Mouse (Mus musculus) MEL (cell line): ENCODE measurements at regions not wholly inside any gene's neighbourhood (a gene's known extent, or its start where the extent isn't known, plus 50 kb on each side); places are given as distances from the start of the nearest gene placed in this dataset.

ENCODE experiments used
- DNase-seq: peaks from one replicate; pipeline ENCODE4 v3.0.0; 2011; ENCODE audit warnings: low read depth, low spot score
- H3K27ac ChIP-seq: 2 replicates; pipeline ENCODE4 v1.5.1; 2012; ENCODE audit warnings: low read depth, mild to moderate bottlenecking, control low read depth, low read length, moderate library complexity; ENCODE audit not compliant: control insufficient read depth
- H3K27me3 ChIP-seq, 2 experiments: fragments of 150-350 bp in 1 of 2; sonication (generic) in 1 of 2; 2 replicates each; pipeline ENCODE4 v1.6.1; 2012; ENCODE audit warnings: low read length in 2 of 2, mild to moderate bottlenecking in 2 of 2, improper control_type of control experiment in 1 of 2, moderate library complexity in 1 of 2; ENCODE audit not compliant: insufficient read depth in 2 of 2, control insufficient read depth in 1 of 2
- H3K36me3 ChIP-seq, 2 experiments: 2 replicates each; pipeline ENCODE4 v1.6.1; 2012 to 2014; ENCODE audit warnings: low read length in 2 of 2, improper control_type of control experiment in 1 of 2, inconsistent platforms in 1 of 2, mild to moderate bottlenecking in 1 of 2; ENCODE audit not compliant: insufficient read depth in 2 of 2, control insufficient read depth in 1 of 2
- H3K4me1 ChIP-seq, 2 experiments: fragments of 150-350 bp in 1 of 2; sonication (generic) in 1 of 2; 2 replicates each; pipeline ENCODE4 v1.6.1; 2012; ENCODE audit warnings: low read length in 2 of 2, improper control_type of control experiment in 1 of 2, mild to moderate bottlenecking in 1 of 2; ENCODE audit not compliant: insufficient read depth in 2 of 2, control insufficient read depth in 1 of 2
- H3K4me3 ChIP-seq, 2 experiments: fragments of 150-350 bp in 1 of 2; sonication (generic) in 1 of 2; 2 replicates each; pipeline ENCODE4 v1.5.1; 2012; ENCODE audit warnings: low read depth in 2 of 2, low read length in 2 of 2, mild to moderate bottlenecking in 2 of 2, moderate library complexity in 2 of 2, control low read depth in 1 of 2, improper control_type of control experiment in 1 of 2; ENCODE audit not compliant: control insufficient read depth in 1 of 2, insufficient read depth in 1 of 2
- H3K79me2 ChIP-seq: 2 replicates; pipeline ENCODE4 v1.6.1; 2012; ENCODE audit warnings: mild to moderate bottlenecking, low read length, moderate library complexity; ENCODE audit not compliant: control insufficient read depth, poor library complexity, insufficient read depth
- H3K9ac ChIP-seq: 2 replicates; pipeline ENCODE4 v1.6.1; 2012; ENCODE audit warnings: low read depth, mild to moderate bottlenecking, control low read depth, low read length, moderate library complexity; ENCODE audit not compliant: control insufficient read depth, poor library complexity, severe bottlenecking
- H3K9me3 ChIP-seq: fragments of 150-350 bp; sonication (generic); replicated peaks from 2 replicates; pipeline ENCODE4 v1.6.1; 2012; ENCODE audit warnings: mild to moderate bottlenecking, low read length, improper control_type of control experiment, moderate library complexity; ENCODE audit not compliant: insufficient read depth
- BHLHE40 ChIP-seq: IDR thresholded peaks from 2 replicates; pipeline ENCODE4 v1.6.1; 2012; ENCODE audit warnings: low read depth, mild to moderate bottlenecking, inconsistent platforms, low read length, improper control_type of control experiment, borderline replicate concordance
- CHD1 ChIP-seq: IDR thresholded peaks from 2 replicates; pipeline ENCODE4 v1.6.1; 2012; ENCODE audit warnings: low read depth, mild to moderate bottlenecking, inconsistent platforms, low read length, improper control_type of control experiment
- E2F4 ChIP-seq: IDR thresholded peaks from 2 replicates; pipeline ENCODE4 v1.6.1; 2011; ENCODE audit warnings: low read depth, low read length, improper control_type of control experiment, borderline replicate concordance
- EP300 ChIP-seq, 2 experiments: IDR thresholded peaks; 2 replicates each; pipeline ENCODE4 v1.6.1; 2011; ENCODE audit warnings: improper control_type of control experiment in 2 of 2, low read length in 2 of 2, low read depth in 1 of 2, mild to moderate bottlenecking in 1 of 2
- ETS1 ChIP-seq: IDR thresholded peaks from 2 replicates; pipeline ENCODE4 v1.6.1; 2012; ENCODE audit warnings: low read depth, mild to moderate bottlenecking, inconsistent platforms, low read length, improper control_type of control experiment, moderate library complexity
- GABPA ChIP-seq: IDR thresholded peaks from 2 replicates; pipeline ENCODE4 v1.6.1; 2012; ENCODE audit warnings: low read depth, mild to moderate bottlenecking, inconsistent platforms, low read length, improper control_type of control experiment, moderate library complexity
- GATA1 ChIP-seq: IDR thresholded peaks from 2 replicates; pipeline ENCODE4 v1.6.1; 2011; ENCODE audit warnings: low read depth, low read length, improper control_type of control experiment
- HCFC1 ChIP-seq: IDR thresholded peaks from 2 replicates; pipeline ENCODE4 v1.6.1; 2012; ENCODE audit warnings: low read depth, mild to moderate bottlenecking, inconsistent platforms, low read length, improper control_type of control experiment, moderate library complexity
- JUND ChIP-seq: IDR thresholded peaks from 2 replicates; pipeline ENCODE4 v1.6.1; 2011; ENCODE audit warnings: low read depth, mild to moderate bottlenecking, improper control_type of control experiment, low read length
- MAX ChIP-seq: IDR thresholded peaks from 2 replicates; pipeline ENCODE4 v1.6.1; 2011; ENCODE audit warnings: low read length, improper control_type of control experiment
- MAZ ChIP-seq: IDR thresholded peaks from 2 replicates; pipeline ENCODE4 v1.6.1; 2012; ENCODE audit warnings: low read depth, mild to moderate bottlenecking, inconsistent platforms, low read length, improper control_type of control experiment
- MEF2A ChIP-seq: IDR thresholded peaks from 2 replicates; pipeline ENCODE4 v1.6.1; 2014; ENCODE audit warnings: low read depth, mild to moderate bottlenecking, inconsistent platforms, low read length, improper control_type of control experiment; ENCODE audit not compliant: poor library complexity, insufficient replicate concordance, severe bottlenecking; ENCODE audit errors: extremely low read depth
- MYC ChIP-seq: IDR thresholded peaks from 2 replicates; pipeline ENCODE4 v1.6.1; 2011; ENCODE audit warnings: low read depth, mild to moderate bottlenecking, low read length, improper control_type of control experiment, moderate library complexity
- NELFE ChIP-seq: IDR thresholded peaks from 2 replicates; pipeline ENCODE4 v1.6.1; 2011; ENCODE audit warnings: low read depth, low read length, improper control_type of control experiment
- NRF1 ChIP-seq: IDR thresholded peaks from 2 replicates; pipeline ENCODE4 v1.6.1; 2014; ENCODE audit warnings: low read depth, mild to moderate bottlenecking, inconsistent platforms, low read length, improper control_type of control experiment, moderate library complexity; ENCODE audit not compliant: poor library complexity, insufficient read depth, severe bottlenecking
- POLR2AphosphoS2 ChIP-seq: IDR thresholded peaks from 2 replicates; pipeline ENCODE4 v1.6.1; 2011; ENCODE audit warnings: low read length, improper control_type of control experiment
- RAD21 ChIP-seq: IDR thresholded peaks from 2 replicates; pipeline ENCODE4 v1.6.1; 2011; ENCODE audit warnings: mild to moderate bottlenecking, low read depth, low read length, improper control_type of control experiment
- RCOR1 ChIP-seq: IDR thresholded peaks from 2 replicates; pipeline ENCODE4 v1.6.1; 2012; ENCODE audit warnings: low read depth, mild to moderate bottlenecking, inconsistent platforms, low read length, improper control_type of control experiment
- TCF12 ChIP-seq: IDR thresholded peaks from 2 replicates; pipeline ENCODE4 v1.6.1; 2014; ENCODE audit warnings: low read depth, mild to moderate bottlenecking, inconsistent platforms, low read length, improper control_type of control experiment, moderate library complexity
- UBTF ChIP-seq: IDR thresholded peaks from 2 replicates; pipeline ENCODE4 v1.6.1; 2012; ENCODE audit warnings: low read depth, mild to moderate bottlenecking, inconsistent platforms, low read length, improper control_type of control experiment, moderate library complexity, borderline replicate concordance; ENCODE audit not compliant: insufficient read depth
- USF1 ChIP-seq: IDR thresholded peaks from 2 replicates; pipeline ENCODE4 v1.6.1; 2014; ENCODE audit warnings: low read depth, mild to moderate bottlenecking, inconsistent platforms, low read length, improper control_type of control experiment, moderate library complexity
- USF2 ChIP-seq, 2 experiments: IDR thresholded peaks; 2 replicates each; pipeline ENCODE4 v1.6.1; 2011 to 2012; ENCODE audit warnings: improper control_type of control experiment in 2 of 2, low read length in 2 of 2, borderline replicate concordance in 1 of 2, inconsistent platforms in 1 of 2, low read depth in 1 of 2, mild to moderate bottlenecking in 1 of 2; ENCODE audit not compliant: insufficient read depth in 1 of 2
- ZKSCAN1 ChIP-seq: IDR thresholded peaks from 2 replicates; pipeline ENCODE4 v1.6.1; 2012; ENCODE audit warnings: low read depth, mild to moderate bottlenecking, inconsistent platforms, low read length, improper control_type of control experiment, moderate library complexity

- no peak for TF ChIP-seq BHLHE40
- TF ChIP-seq MYC, result no peak
- no peak for TF ChIP-seq POLR2AphosphoS2
- no peak for TF ChIP-seq E2F4
- TF ChIP-seq USF2 (IDR thresholded peaks at IDR 0.05; ENCODE audit: borderline replicate concordance in 1 of 2, insufficient read depth in 1 of 2, low read depth in 1 of 2, low read length in 2 of 2), result no peak
- no peak for TF ChIP-seq MAZ
- no peak for TF ChIP-seq MAX
- no peak for TF ChIP-seq UBTF
- no peak for TF ChIP-seq CHD1
- no peak for TF ChIP-seq RCOR1
- no peak for TF ChIP-seq EP300 (IDR thresholded peaks at IDR 0.05; ENCODE audit: low read depth in 1 of 2, low read length in 2 of 2)
- TF ChIP-seq GABPA, result no peak
- no peak for TF ChIP-seq HCFC1
- no peak for TF ChIP-seq USF1
- no peaks in the 10 kb centered on the region for H3K27me3 ChIP-seq
- H3K9ac ChIP-seq, result no peak overlapping the region
- H3K79me2 ChIP-seq, result no peaks in the 10 kb centered on the region
- H3K4me1 ChIP-seq, result no peaks in the 10 kb centered on the region
- no peak for DNase-seq
- H3K27ac ChIP-seq, result no peak overlapping the region
- no peaks in the 10 kb centered on the region for H3K9me3 ChIP-seq
- no peak overlapping the region for H3K4me3 ChIP-seq
- H3K36me3 ChIP-seq, result no peaks in the 10 kb centered on the region
Observed at GRCm38 (mm10) chr10:117577970-117578695, 51.2 kb upstream of the Cpm start.

- Histone ChIP-seq H3K27ac (no peak overlapping the region), H3K79me2 (no peaks in the 10 kb centered on the region), H3K9me3 (no peaks in the 10 kb centered on the region), H3K27me3 (no peaks in the 10 kb centered on the region), H3K4me3 (no peak overlapping the region), H3K4me1 (no peaks in the 10 kb centered on the region), H3K9ac (no peak overlapping the region), H3K36me3 (no peaks in the 10 kb centered on the region)
- TF ChIP-seq ETS1 (no peak), GATA1 (no peak), NELFE (no peak), POLR2AphosphoS2 (no peak), TCF12 (no peak), MYC (no peak), RAD21 (no peak), BHLHE40 (no peak), NRF1 (no peak), USF2 (IDR thresholded peaks at IDR 0.05; ENCODE audit: borderline replicate concordance in 1 of 2, insufficient read depth in 1 of 2, low read depth in 1 of 2, low read length in 2 of 2) (no peak), ZKSCAN1 (no peak), JUND (no peak), HCFC1 (no peak), MEF2A (no peak), EP300 (IDR thresholded peaks at IDR 0.05; ENCODE audit: low read depth in 1 of 2, low read length in 2 of 2) (no peak), MAZ (no peak)
- DNase-seq, result no peak
Observed at GRCm38 (mm10) chr10:117576881-117577730, 52.2 kb upstream of the Cpm start.
